Mouse (Mus musculus): ENCODE measurements around the gene Stk35. TPM values are rescaled to one million over a fixed set of nuclear protein-coding genes. Genes with fewer than 3 reads are reported as not detected.

The Stk35 gene
- 10 to 100 TPM; 33.7 to 34.5 TPM for total RNA-seq (2021)

GRCm38 (mm10) chr2:129800271-129800903 is at the start of gene Stk35:
Gene Stk35 (plus strand): TSS chr2:129800517.
- intact Hi-C loops (cut with DNase I), result loop anchor here (2.0 kb wide), 1 partner anchor 72 kb away; no protein-coding TSS in a partner anchor
- DNase-seq (ENCODE audit: low spot score in 2 of 2), result peak; percentile 90

GRCm38 (mm10) chr2:129782046-129782445 is 18.3 kb upstream of the Stk35 start:
- intact Hi-C loops (cut with DNase I), result loop anchor here (10.0 kb wide), 1 partner anchor 87 kb away; the partner anchor contains the start of gene Pdyn
- no peak for DNase-seq (ENCODE audit: low spot score in 2 of 2)

GRCm38 (mm10) chr2:129796501-129796900 is 3.8 kb upstream of the Stk35 start:
- intact Hi-C loops (cut with DNase I), result no loop called here
- no peak for DNase-seq (ENCODE audit: low spot score in 2 of 2)

GRCm38 (mm10) chr2:129797709-129798108 is 2.6 kb upstream of the Stk35 start:
- no peak for DNase-seq (ENCODE audit: low spot score in 2 of 2)
- intact Hi-C loops (cut with DNase I), result no loop called here

GRCm38 (mm10) chr2:129798410-129798809 is 1.9 kb upstream of the Stk35 start:
- intact Hi-C loops (cut with DNase I), result no loop called here
- DNase-seq (ENCODE audit: low spot score in 2 of 2), result no peak

- DNase-seq (ENCODE audit: low spot score in 2 of 2), result no peak
- intact Hi-C loops (cut with DNase I), result loop anchor here (2.0 kb wide), 1 partner anchor 72 kb away; no protein-coding TSS in a partner anchor
Measured at GRCm38 (mm10) chr2:129800904-129801230, 550 bp downstream of the Stk35 start.

GRCm38 (mm10) chr2:129801231-129802029 is 1.1 kb downstream of the Stk35 start:
- intact Hi-C loops (cut with DNase I), result loop anchor here (2.0 kb wide), 1 partner anchor 71 kb away; no protein-coding TSS in a partner anchor
- peak; percentile 92 to 94 for DNase-seq (ENCODE audit: low spot score in 2 of 2)

- intact Hi-C loops (cut with DNase I), result no loop called here
- no peak for DNase-seq (ENCODE audit: low spot score in 2 of 2)
Measured at GRCm38 (mm10) chr2:129805486-129805885, 5.2 kb downstream of the Stk35 start.

GRCm38 (mm10) chr2:129806486-129806885 is 6.2 kb downstream of the Stk35 start:
- DNase-seq (ENCODE audit: low spot score in 2 of 2), result no peak
- intact Hi-C loops (cut with DNase I), result no loop called here

GRCm38 (mm10) chr2:129810563-129810962 is 10.2 kb downstream of the Stk35 start:
- intact Hi-C loops (cut with DNase I), result no loop called here
- DNase-seq (ENCODE audit: low spot score in 2 of 2), result no peak

GRCm38 (mm10) chr2:129814033-129814432 is 13.7 kb downstream of the Stk35 start:
- intact Hi-C loops (cut with DNase I), result no loop called here

GRCm38 (mm10) chr2:129815076-129815475 is 14.8 kb downstream of the Stk35 start:
- intact Hi-C loops (cut with DNase I), result no loop called here
- no peak for DNase-seq (ENCODE audit: low spot score in 2 of 2)

More at GRCm38 (mm10) chr2:129814033-129814432, 13.7 kb downstream of the Stk35 start:
- no peak for DNase-seq (ENCODE audit: low spot score in 2 of 2)

GRCm38 (mm10) chr2:129817603-129818257 is 17.4 kb downstream of the Stk35 start:
- intact Hi-C loops (cut with DNase I), result no loop called here
- no peak for DNase-seq (ENCODE audit: low spot score in 2 of 2)

GRCm38 (mm10) chr2:129818868-129819267 is 18.6 kb downstream of the Stk35 start:
- DNase-seq (ENCODE audit: low spot score in 2 of 2), result no peak
- intact Hi-C loops (cut with DNase I), result no loop called here

- intact Hi-C loops (cut with DNase I), result no loop called here
- DNase-seq (ENCODE audit: low spot score in 2 of 2), result no peak
Measured at GRCm38 (mm10) chr2:129819531-129819930, 19.2 kb downstream of the Stk35 start.

GRCm38 (mm10) chr2:129819951-129820350 is 19.6 kb downstream of the Stk35 start:
- intact Hi-C loops (cut with DNase I), result no loop called here
- DNase-seq (ENCODE audit: low spot score in 2 of 2), result no peak

GRCm38 (mm10) chr2:129821021-129821420 is 20.7 kb downstream of the Stk35 start:
- intact Hi-C loops (cut with DNase I), result no loop called here
- peak; percentile 39 to 40 for DNase-seq (ENCODE audit: low spot score in 2 of 2)

- intact Hi-C loops (cut with DNase I), result no loop called here
- DNase-seq (ENCODE audit: low spot score in 2 of 2), result no peak
Measured at GRCm38 (mm10) chr2:129821568-129821967, 21.3 kb downstream of the Stk35 start.

GRCm38 (mm10) chr2:129823310-129823709 is 23.0 kb downstream of the Stk35 start:
- no peak for DNase-seq (ENCODE audit: low spot score in 2 of 2)
- intact Hi-C loops (cut with DNase I), result no loop called here

GRCm38 (mm10) chr2:129824254-129824653 is 23.9 kb downstream of the Stk35 start:
- intact Hi-C loops (cut with DNase I), result no loop called here
- DNase-seq (ENCODE audit: low spot score in 2 of 2), result no peak
